Mouse (Mus musculus) ovary, adult 18-20 months (tissue): ENCODE measurements at regions not wholly inside any gene's neighbourhood (a gene's known extent, or its start where the extent isn't known, plus 50 kb on each side); places are given as distances from the start of the nearest gene placed in this dataset.

Experiments used
- DNase-seq: peaks from one replicate; pipeline ENCODE4 v3.0.0; 2022; ENCODE audit warnings: low spot score, mixed read lengths

- DNase-seq = no peak
Observed at GRCm38 (mm10) chr17:4804013-4804412, 190.1 kb upstream of the Arid1b start.

DNA sequence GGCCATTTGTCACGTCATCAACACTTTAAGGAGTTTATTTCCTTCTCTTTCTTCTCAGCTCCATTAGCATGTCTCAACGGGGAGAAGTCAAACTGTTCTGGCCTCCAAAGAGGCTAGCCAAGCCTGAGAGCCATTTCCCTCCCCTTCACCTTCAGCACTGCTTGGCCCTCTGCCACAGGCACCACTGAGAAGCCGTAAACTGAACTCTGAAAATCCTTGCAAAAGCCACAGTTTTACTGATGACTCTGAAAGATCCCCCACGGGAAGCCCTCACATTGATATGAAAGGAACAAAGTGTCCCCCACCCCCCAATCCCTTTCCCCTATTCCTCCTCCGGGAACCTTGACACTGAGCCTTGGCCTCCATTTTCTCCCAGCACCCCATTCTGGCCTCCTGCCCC, 188.1 kb upstream of the Arid1b start:
- DNase-seq = peak; percentile 78

GRCm38 (mm10) chr17:4808926-4809325, 185.2 kb upstream of the Arid1b start:
- DNase-seq = no peak

- DNase-seq = no peak
Observed at GRCm38 (mm10) chr17:4813232-4813631, 180.9 kb upstream of the Arid1b start.

GRCm38 (mm10) chr17:4813666-4814065, 180.5 kb upstream of the Arid1b start:
- no peak for DNase-seq

- DNase-seq = no peak
Observed at GRCm38 (mm10) chr17:4825221-4825895, 168.8 kb upstream of the Arid1b start.

DNA sequence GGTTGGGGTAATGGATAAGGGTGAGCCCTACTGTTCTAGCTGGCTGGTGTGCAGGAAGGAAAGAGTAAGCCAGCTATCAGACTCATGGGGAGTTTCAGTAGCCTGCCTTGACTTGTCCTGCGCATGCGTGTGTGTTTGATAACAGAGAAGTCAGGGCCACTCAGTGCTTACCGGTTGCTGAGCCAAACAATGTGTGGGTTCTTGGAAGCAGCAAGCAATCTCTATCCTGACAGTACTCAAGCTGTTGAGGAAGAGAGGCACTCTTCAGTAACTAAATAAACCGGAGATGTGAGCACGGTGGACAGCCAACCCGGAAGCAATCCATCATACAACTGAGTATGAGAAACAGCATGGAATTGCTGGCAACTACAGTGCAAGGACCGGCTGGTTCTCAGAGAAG, 160.1 kb upstream of the Arid1b start:
- DNase-seq = peak; percentile 82

DNA sequence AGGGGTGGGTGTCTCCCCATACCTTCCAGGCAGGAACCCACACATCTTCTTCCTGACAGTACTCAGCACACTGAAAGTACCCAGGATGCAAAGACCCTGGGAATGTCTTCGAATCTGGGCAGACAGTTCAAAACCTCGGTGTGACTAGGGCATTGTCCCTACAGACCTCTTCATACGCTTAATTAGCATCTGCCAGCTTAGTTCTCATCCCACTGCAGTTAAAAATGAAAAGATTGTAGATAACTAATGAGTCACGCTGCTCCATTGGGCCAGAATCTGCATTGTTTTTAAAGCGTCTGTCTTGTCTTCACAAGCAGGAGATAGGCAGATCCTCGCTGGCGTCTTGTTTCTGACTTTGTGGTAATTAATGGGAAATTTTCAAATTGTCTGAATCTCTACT, 159.6 kb upstream of the Arid1b start:
- DNase-seq = no peak

- no peak for DNase-seq
Observed at GRCm38 (mm10) chr17:4835065-4835705, 158.9 kb upstream of the Arid1b start.

DNA sequence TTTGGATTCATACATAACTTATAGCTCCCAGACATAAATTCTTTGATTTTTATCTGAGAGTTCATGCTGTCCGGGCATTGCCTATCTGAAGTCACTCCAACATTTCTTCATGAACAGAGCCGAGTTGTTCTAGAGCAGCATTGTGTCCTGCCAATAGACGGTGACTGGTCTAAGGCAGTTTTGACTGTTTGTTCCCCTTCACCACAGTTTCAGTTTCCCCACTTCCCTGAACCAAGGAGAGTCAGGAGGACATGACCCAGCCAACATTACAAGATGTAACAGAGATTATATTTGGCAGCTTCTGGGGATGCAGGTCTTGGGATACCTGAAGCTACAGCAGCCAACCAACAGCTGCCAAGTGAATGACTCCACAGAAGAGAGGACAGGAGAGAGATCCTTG, 154.0 kb upstream of the Arid1b start:
- DNase-seq = no peak

GRCm38 (mm10) chr17:4858304-4858703, 135.8 kb upstream of the Arid1b start:
- no peak for DNase-seq

DNA sequence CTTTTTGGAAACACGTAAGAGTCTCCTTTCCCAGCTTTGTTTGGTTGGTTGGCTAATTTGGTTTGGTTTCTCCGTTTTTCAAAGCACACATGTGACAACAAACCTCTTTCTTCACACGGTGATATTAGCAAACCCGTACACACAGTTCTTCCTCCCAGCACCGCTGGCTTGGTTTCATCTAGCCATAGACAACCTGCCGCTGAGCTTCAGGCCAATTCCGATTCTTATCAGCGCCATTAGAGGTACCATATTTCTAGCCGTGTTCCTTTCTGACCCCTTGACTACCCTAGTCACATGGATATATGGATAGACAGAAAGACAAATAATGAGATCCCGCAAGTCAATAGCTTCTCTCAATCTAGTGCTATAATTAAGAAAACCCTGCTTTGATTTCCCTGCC, 129.2 kb upstream of the Arid1b start:
- no peak for DNase-seq

GRCm38 (mm10) chr17:4865621-4866020, 128.5 kb upstream of the Arid1b start:
- DNase-seq = peak; percentile 27

GRCm38 (mm10) chr17:4866026-4866896, 127.9 kb upstream of the Arid1b start:
- peak; percentile 49 for DNase-seq

DNA sequence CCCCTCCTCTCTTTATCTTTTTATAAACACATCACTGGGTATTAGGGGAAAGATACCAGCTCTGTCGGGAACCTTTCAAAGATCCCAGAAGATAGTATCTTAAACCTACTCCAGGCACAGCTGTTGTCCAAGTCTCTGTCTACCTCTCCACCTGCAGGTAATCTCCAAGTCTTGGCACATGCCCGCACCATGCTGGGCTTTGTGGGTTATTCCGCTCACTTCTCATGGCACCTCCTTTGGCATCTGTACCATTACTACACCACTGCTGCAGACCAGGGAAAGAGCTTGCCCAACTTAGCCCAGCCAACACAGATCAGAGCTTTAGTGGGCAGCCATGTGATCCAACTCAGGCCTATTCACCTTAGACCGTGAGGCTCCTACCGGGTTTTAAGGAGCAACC, 127.0 kb upstream of the Arid1b start:
- no peak for DNase-seq

GRCm38 (mm10) chr17:4867754-4868445, 126.2 kb upstream of the Arid1b start:
- DNase-seq = peak; percentile 84

DNA sequence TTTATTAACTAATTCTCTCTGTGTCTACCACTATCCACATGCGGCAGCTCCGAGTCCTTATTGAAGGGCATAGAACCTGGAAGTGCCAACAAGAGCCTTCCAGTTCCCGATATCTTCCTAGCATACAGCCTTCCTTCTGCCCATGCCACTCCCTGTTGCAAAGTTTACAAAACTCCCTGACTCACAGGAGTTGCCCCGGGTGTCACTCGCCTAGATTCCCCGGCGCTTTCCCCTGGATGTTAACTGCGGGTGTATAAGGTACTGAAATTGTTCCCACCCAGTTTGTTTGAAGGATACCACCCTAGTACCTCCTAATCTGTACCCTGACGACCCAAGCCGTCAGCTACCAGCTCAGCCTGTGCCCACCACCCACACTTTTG, 125.7 kb upstream of the Arid1b start:
- peak; percentile 17 for DNase-seq

- DNase-seq = no peak
Observed at GRCm38 (mm10) chr17:4868861-4869260, 125.3 kb upstream of the Arid1b start.

DNA sequence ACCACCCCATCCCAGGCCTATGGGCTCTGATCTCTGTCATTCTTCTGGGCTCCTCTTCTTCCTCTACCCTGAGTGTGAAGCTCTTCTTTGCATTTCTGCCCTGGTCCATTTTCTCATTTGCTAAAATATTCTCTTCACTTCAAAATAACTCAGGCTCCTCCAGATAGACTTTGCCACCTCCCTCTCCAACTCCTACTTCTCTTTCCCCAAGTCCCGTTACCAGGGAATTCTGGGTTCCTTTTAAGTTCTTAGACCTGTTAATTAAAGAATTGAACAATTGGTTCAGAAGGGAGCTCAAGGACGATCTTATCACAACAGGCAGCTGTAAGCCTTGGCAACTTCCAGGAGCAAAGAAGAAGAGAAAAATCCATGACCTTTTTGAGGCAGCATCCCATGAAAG, 122.9 kb upstream of the Arid1b start:
- no peak for DNase-seq

DNA sequence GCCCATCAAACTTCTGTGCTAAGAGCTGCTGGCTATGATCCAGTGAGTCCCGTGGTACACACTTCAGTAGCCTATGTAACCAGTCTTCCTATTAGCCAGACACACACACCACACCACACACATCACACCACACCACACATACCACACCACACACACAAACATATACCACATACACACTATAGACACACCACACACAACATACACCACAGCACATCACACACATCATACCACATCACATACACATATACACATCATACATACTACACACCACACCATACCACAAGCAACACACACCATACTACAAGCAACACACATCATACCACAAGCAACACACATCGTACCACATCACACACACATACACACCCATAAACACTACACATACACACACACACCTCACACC, 119.7 kb upstream of the Arid1b start:
- no peak for DNase-seq

DNA sequence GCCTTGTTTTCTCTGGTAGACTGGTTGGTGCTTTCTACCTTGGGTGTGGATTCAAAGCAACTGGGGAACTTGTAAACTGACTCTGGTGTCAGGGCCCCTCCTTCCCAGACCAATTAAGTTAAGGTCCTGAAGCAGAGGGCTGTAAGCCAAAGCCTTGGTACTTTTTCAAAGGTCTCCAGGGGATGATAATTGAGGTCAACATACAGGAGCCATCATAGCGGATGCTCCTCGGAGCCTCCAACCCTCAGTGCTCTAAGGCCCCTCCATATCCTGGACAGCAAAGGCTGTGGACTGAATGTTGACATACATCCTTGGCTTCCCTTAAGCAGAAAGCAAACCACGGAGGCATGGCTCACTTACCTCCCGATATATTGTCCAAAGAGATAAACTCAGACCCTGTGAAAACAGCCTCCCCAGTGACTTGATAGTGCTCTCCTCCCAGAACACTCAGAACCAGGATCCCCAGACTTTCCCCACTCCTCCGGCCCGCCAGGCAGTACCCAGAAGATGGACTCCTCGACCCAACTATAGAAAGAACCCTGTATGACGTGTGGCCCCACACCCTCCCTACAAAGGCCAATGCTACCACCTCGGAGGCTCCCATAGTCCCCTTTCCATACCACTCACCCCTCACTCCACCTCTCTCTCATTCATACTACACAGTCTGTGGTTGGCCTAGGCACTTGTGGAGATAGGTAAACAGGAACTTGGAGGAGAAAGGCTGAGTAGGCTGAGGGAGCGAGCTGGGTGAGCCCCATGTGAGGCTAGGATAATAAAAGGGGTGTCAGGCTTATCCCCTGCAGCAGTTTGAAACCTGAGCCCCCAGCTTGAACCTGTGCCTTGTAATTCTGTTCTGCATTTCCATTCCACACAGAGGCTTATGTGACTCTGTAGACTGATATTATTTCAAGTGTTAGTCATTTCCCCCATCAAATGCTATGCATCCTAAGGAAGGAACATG, 118.8 kb upstream of the Arid1b start:
- no peak for DNase-seq
